Mouse (Mus musculus) hindbrain, embryonic 10.5 days (tissue): ENCODE measurements around the gene Fez2. TPM values are rescaled to one million over a fixed set of nuclear protein-coding genes. Genes with fewer than 3 reads are reported as not detected.

Source experiments
- DNase-seq: peaks from one replicate; pipeline ENCODE4 v3.0.0-alpha.2; 2017; ENCODE audit warnings: low spot score
- H3K27ac ChIP-seq: fragments of 300-500 bp; sonication (generic); 2 replicates; pipeline ENCODE4 v1.5.1; 2016; ENCODE audit warnings: mild to moderate bottlenecking, moderate library complexity
- H3K27me3 ChIP-seq: fragments of 300-500 bp; sonication (generic); 2 replicates; pipeline ENCODE4 v1.6.1; 2016; ENCODE audit warnings: mild to moderate bottlenecking; ENCODE audit not compliant: poor library complexity, insufficient read depth, severe bottlenecking
- H3K36me3 ChIP-seq: fragments of 300-500 bp; sonication (generic); 2 replicates; pipeline ENCODE4 v1.6.1; 2016; ENCODE audit warnings: mild to moderate bottlenecking, moderate library complexity
- H3K4me1 ChIP-seq: fragments of 300-500 bp; sonication (generic); replicated peaks from 2 replicates; pipeline ENCODE4 v1.6.1; 2016; ENCODE audit warnings: mild to moderate bottlenecking
- H3K4me3 ChIP-seq: fragments of 300-500 bp; sonication (generic); 2 replicates; pipeline ENCODE4 v1.5.1; 2016; ENCODE audit warnings: mild to moderate bottlenecking, moderate library complexity
- H3K9me3 ChIP-seq: fragments of 300-500 bp; sonication (generic); 2 replicates; pipeline ENCODE4 v1.6.1; 2016; ENCODE audit warnings: mild to moderate bottlenecking, moderate library complexity
- WGBS: fragments of 180-500 bp; shearing (Covaris S2); methylation state at CpG from one replicate; pipeline ENCODE4 v1.1.7; 2016; 5-methylcytosine and 5-hydroxymethylcytosine counted together
- polyA plus RNA-seq: library from polyadenylated mRNA; unstranded; fragments of >200 nt; fragmentation: Nextera tagmentation; extraction: Ambion mirVana; gene quantifications from 2 replicates; pipeline ENCODE4 v1.2.1, GENCODE M21; 2016

Gene Fez2
- 37.9 and 51.1 TPM in 2 replicates for polyA plus RNA-seq

GRCm38 (mm10) chr17:78417381-78418281 lies at the start of gene Fez2:
Gene Fez2, minus strand, starts transcription at chr17:78418152.
- Histone ChIP-seq H3K27me3 (0 out of 2 replicates have a peak, but pooled peaks cover 5% of the 10 kb centered on the region), H3K27ac (peak within 1 kb of the TSS; percentile 94), H3K4me3 (peak within 1 kb of the TSS; percentile 69), H3K4me1 (peaks cover 10% of the 10 kb centered on the region), H3K36me3 (no peaks in the 10 kb centered on the region), H3K9me3 (no peaks in the 10 kb centered on the region)
- WGBS, result under 1% methylated on average over 65 of the region's 67 CpGs
- peak; percentile 94 for DNase-seq

- H3K4me3 ChIP-seq, result no peak overlapping the region
- no peak overlapping the region for H3K27ac ChIP-seq
- no peaks in the 10 kb centered on the region for H3K27me3 ChIP-seq
- WGBS, result 90% methylated on average over 8 of the region's 8 CpGs
- 0 out of 2 replicates have a peak, but pooled peaks cover under 1% of the 10 kb centered on the region for H3K9me3 ChIP-seq
- no peaks in the 10 kb centered on the region for H3K4me1 ChIP-seq
- H3K36me3 ChIP-seq, result no peaks in the 10 kb centered on the region
- no peak for DNase-seq
Measured at GRCm38 (mm10) chr17:78465500-78465899, 47.5 kb upstream of the Fez2 start.

GRCm38 (mm10) chr17:78465071-78465470 lies 47.1 kb upstream of the Fez2 start:
- no peak for DNase-seq
- H3K9me3 ChIP-seq, result 0 out of 2 replicates have a peak, but pooled peaks cover 5% of the 10 kb centered on the region
- H3K36me3 ChIP-seq, result no peaks in the 10 kb centered on the region
- WGBS, result 90% methylated on average over 3 of the region's 3 CpGs
- no peaks in the 10 kb centered on the region for H3K27me3 ChIP-seq
- H3K27ac ChIP-seq, result no peak overlapping the region
- H3K4me3 ChIP-seq, result no peak overlapping the region
- no peaks in the 10 kb centered on the region for H3K4me1 ChIP-seq

- 77% methylated on average over 8 of the region's 8 CpGs for WGBS
- H3K9me3 ChIP-seq, result 0 out of 2 replicates have a peak, but pooled peaks cover 6% of the 10 kb centered on the region
- no peak overlapping the region for H3K4me3 ChIP-seq
- H3K36me3 ChIP-seq, result no peaks in the 10 kb centered on the region
- H3K4me1 ChIP-seq, result no peaks in the 10 kb centered on the region
- no peak overlapping the region for H3K27ac ChIP-seq
- no peak for DNase-seq
- no peaks in the 10 kb centered on the region for H3K27me3 ChIP-seq
Measured at GRCm38 (mm10) chr17:78460140-78460539, 42.2 kb upstream of the Fez2 start.

- Histone ChIP-seq H3K27ac (no peak overlapping the region), H3K36me3 (no peaks in the 10 kb centered on the region), H3K4me3 (no peak overlapping the region), H3K4me1 (no peaks in the 10 kb centered on the region), H3K9me3 (0 out of 2 replicates have a peak, but pooled peaks cover 6% of the 10 kb centered on the region), H3K27me3 (no peaks in the 10 kb centered on the region)
- DNase-seq, result no peak
- WGBS, result 84% methylated on average over 9 of the region's 9 CpGs
Measured at GRCm38 (mm10) chr17:78455556-78455955, 37.6 kb upstream of the Fez2 start.

- DNase-seq, result peak; percentile 68
- Histone ChIP-seq H3K4me1 (no peaks in the 10 kb centered on the region), H3K36me3 (no peaks in the 10 kb centered on the region), H3K4me3 (no peak overlapping the region), H3K9me3 (0 out of 2 replicates have a peak, but pooled peaks cover 1% of the 10 kb centered on the region), H3K27ac (no peak overlapping the region), H3K27me3 (no peaks in the 10 kb centered on the region)
- 44% methylated on average over 11 of the region's 11 CpGs for WGBS
Measured at GRCm38 (mm10) chr17:78455114-78455513, 37.2 kb upstream of the Fez2 start.

- no peaks in the 10 kb centered on the region for H3K36me3 ChIP-seq
- no peak for DNase-seq
- H3K27ac ChIP-seq, result no peak overlapping the region
- H3K4me1 ChIP-seq, result 0 out of 2 replicates have a peak, but pooled peaks cover 2% of the 10 kb centered on the region
- no peak overlapping the region for H3K4me3 ChIP-seq
- H3K27me3 ChIP-seq, result no peaks in the 10 kb centered on the region
- H3K9me3 ChIP-seq, result no peaks in the 10 kb centered on the region
- WGBS, result 88% methylated on average over 21 of the region's 21 CpGs
Measured at GRCm38 (mm10) chr17:78454189-78454977, 36.4 kb upstream of the Fez2 start.

- no peaks in the 10 kb centered on the region for H3K9me3 ChIP-seq
- H3K36me3 ChIP-seq, result no peaks in the 10 kb centered on the region
- WGBS, result 86% methylated on average over 5 of the region's 5 CpGs
- H3K27me3 ChIP-seq, result no peaks in the 10 kb centered on the region
- DNase-seq, result no peak
- no peak overlapping the region for H3K27ac ChIP-seq
- 0 out of 2 replicates have a peak, but pooled peaks cover 2% of the 10 kb centered on the region for H3K4me1 ChIP-seq
- no peak overlapping the region for H3K4me3 ChIP-seq
Measured at GRCm38 (mm10) chr17:78453529-78453928, 35.6 kb upstream of the Fez2 start.

GRCm38 (mm10) chr17:78451886-78452285 lies 33.9 kb upstream of the Fez2 start:
- Histone ChIP-seq H3K9me3 (no peaks in the 10 kb centered on the region), H3K4me1 (0 out of 2 replicates have a peak, but pooled peaks cover 2% of the 10 kb centered on the region), H3K4me3 (no peak overlapping the region), H3K27me3 (no peaks in the 10 kb centered on the region), H3K36me3 (no peaks in the 10 kb centered on the region), H3K27ac (no peak overlapping the region)
- no peak for DNase-seq
- WGBS, result 86% methylated on average over 6 of the region's 6 CpGs

GRCm38 (mm10) chr17:78451332-78451793 lies 33.4 kb upstream of the Fez2 start:
- no peaks in the 10 kb centered on the region for H3K9me3 ChIP-seq

GRCm38 (mm10) chr17:78449635-78450197 lies 31.8 kb upstream of the Fez2 start:
- Histone ChIP-seq H3K4me1 (0 out of 2 replicates have a peak, but pooled peaks cover 2% of the 10 kb centered on the region), H3K4me3 (no peak overlapping the region), H3K27ac (no peak overlapping the region), H3K27me3 (no peaks in the 10 kb centered on the region), H3K36me3 (no peaks in the 10 kb centered on the region), H3K9me3 (no peaks in the 10 kb centered on the region)
- no peak for DNase-seq
- 66% methylated on average over 13 of the region's 13 CpGs for WGBS

More at GRCm38 (mm10) chr17:78451332-78451793, 33.4 kb upstream of the Fez2 start:
- Histone ChIP-seq H3K36me3 (no peaks in the 10 kb centered on the region), H3K27ac (no peak overlapping the region), H3K27me3 (no peaks in the 10 kb centered on the region), H3K4me3 (no peak overlapping the region), H3K4me1 (0 out of 2 replicates have a peak, but pooled peaks cover 2% of the 10 kb centered on the region)
- 82% methylated on average over 7 of the region's 7 CpGs for WGBS
- DNase-seq, result no peak

- Histone ChIP-seq H3K36me3 (no peaks in the 10 kb centered on the region), H3K27ac (no peak overlapping the region), H3K4me1 (0 out of 2 replicates have a peak, but pooled peaks cover 2% of the 10 kb centered on the region), H3K27me3 (no peaks in the 10 kb centered on the region), H3K4me3 (no peak overlapping the region), H3K9me3 (no peaks in the 10 kb centered on the region)
- WGBS, result 86% methylated on average over 7 of the region's 7 CpGs
- no peak for DNase-seq
Measured at GRCm38 (mm10) chr17:78444826-78445225, 26.9 kb upstream of the Fez2 start.
